25 mouse cellular contexts compared by ENCODE assay signal in genomic region chr2:126359278-126359677, GRCm38 (mm10).
"Had no signal": no experiment of that assay in that cellular context is flagged by ENCODE, and none has a peak within 500 bp of the region (broad histone marks: within the 10 kb centered on the region; RNA-seq: fewer than 3 reads in every experiment).

No protein-coding gene starts in this region.

- H3K36me3 ChIP-seq: heart, embryonic 13.5 days; heart, embryonic 15.5 days; hindbrain, embryonic 13.5 days; hindbrain, embryonic 15.5 days; kidney, embryonic 15.5 days; limb, embryonic 10.5 days; limb, embryonic 12.5 days; liver, embryonic 12.5 days had no signal

- H3K9me3 ChIP-seq: heart, embryonic 13.5 days; heart, embryonic 15.5 days; hindbrain, embryonic 13.5 days; hindbrain, embryonic 15.5 days; kidney, embryonic 15.5 days; limb, embryonic 10.5 days; limb, embryonic 12.5 days; liver, embryonic 12.5 days had no signal

- H3K9ac ChIP-seq: heart, embryonic 13.5 days; heart, embryonic 15.5 days; hindbrain, embryonic 13.5 days; hindbrain, embryonic 15.5 days; kidney, embryonic 15.5 days; limb, embryonic 12.5 days; liver, embryonic 12.5 days; liver, embryonic 14.5 days had no signal

- H3K4me2 ChIP-seq: heart, embryonic 11.5 days; heart, embryonic 13.5 days; heart, embryonic 15.5 days; hindbrain, embryonic 13.5 days; hindbrain, embryonic 15.5 days; kidney, embryonic 15.5 days; limb, embryonic 12.5 days; liver, embryonic 12.5 days had no signal

- H3K27me3 ChIP-seq: heart, embryonic 13.5 days; heart, embryonic 15.5 days; hindbrain, embryonic 13.5 days; hindbrain, embryonic 15.5 days; kidney, embryonic 15.5 days; limb, embryonic 12.5 days; liver, embryonic 12.5 days had no signal

- H3K4me1 ChIP-seq: hindbrain, embryonic 13.5 days; hindbrain, embryonic 15.5 days; limb, embryonic 10.5 days; limb, embryonic 12.5 days had no signal

- H3K27ac ChIP-seq: heart, embryonic 13.5 days; heart, embryonic 15.5 days; hindbrain, embryonic 13.5 days; hindbrain, embryonic 15.5 days; hindbrain, postnatal 0 days; kidney, embryonic 15.5 days; kidney, postnatal 0 days; left cerebral cortex, adult 2 months; limb, embryonic 10.5 days; limb, embryonic 12.5 days; liver, embryonic 12.5 days; liver, embryonic 14.5 days had no signal

- H3K4me3 ChIP-seq: heart, embryonic 13.5 days; heart, embryonic 15.5 days; hindbrain, embryonic 13.5 days; hindbrain, embryonic 15.5 days; kidney, embryonic 15.5 days; left cerebral cortex, adult 2 months; limb, embryonic 10.5 days; limb, embryonic 12.5 days; liver, embryonic 12.5 days had no signal

- ATAC-seq: hindbrain, postnatal 0 days; intestine, embryonic 16.5 days; liver, embryonic 12.5 days had no signal

- DNase-seq: gastrocnemius, postnatal 10 days; gastrocnemius, postnatal 25 days; heart, adult 18-20 months; heart, postnatal 14 days; heart, postnatal 36 days; kidney, adult 11 months; kidney, adult 2 months; kidney, adult 9 months; kidney, postnatal 14 days; kidney, postnatal 36 days; layer of hippocampus, adult 9-11 months had no signal
